Mouse (Mus musculus): ENCODE results near the gene Pard3.

- TF ChIP-seq CTCF (IDR thresholded peaks at IDR 0.05; ENCODE audit: low read depth) = no peak
- TF ChIP-seq EP300 (optimal IDR thresholded peaks at IDR 0.05) = no peak
These were observed 500.7 kb downstream of the Pard3 start for GRCm38 (mm10) chr8:127564426-127564825.

Measured in stomach, postnatal 0 days (tissue).